Mouse (Mus musculus): ENCODE results near the gene Gm49601. TPM values are rescaled to one million over a fixed set of nuclear protein-coding genes. Genes with fewer than 3 reads are reported as not detected.

Gm49601 gene
- polyA plus RNA-seq, 1 experiment from 2014 or later: 1.2 TPM

GRCm38 (mm10) chr16:18620201-18620600 is 6.0 kb downstream of the Gm49601 start:
- H3K9me3 ChIP-seq (ENCODE audit: control insufficient read depth, low read length): no peaks in the 10 kb centered on the region
- H3K36me3 ChIP-seq (ENCODE audit: control insufficient read depth, insufficient read depth, low read length): peaks cover 6% of the 10 kb centered on the region; the same call in 1 of the 2 replicates
- H3K4me3 ChIP-seq (ENCODE audit: low read length): peak overlapping the region; percentile 46; the same call in 1 of the 2 replicates
- no peak overlapping the region for H3K9ac ChIP-seq (ENCODE audit: low read depth, low read length)
- H3K4me2 ChIP-seq (replicated peaks; ENCODE audit: low read depth, low read length): peak overlapping the region; percentile 93
- WGBS: 26% methylated on average over 6 of the region's 6 CpGs
- no peak overlapping the region for H3K27ac ChIP-seq (ENCODE audit: low read depth, low read length)
- peaks cover 78% of the 10 kb centered on the region for H3K27me3 ChIP-seq (ENCODE audit: control insufficient read depth, insufficient read depth, low read length)
- ATAC-seq (ENCODE audit: low FRiP score, low TSS enrichment): no peak
- peaks cover 18% of the 10 kb centered on the region for H3K4me1 ChIP-seq (ENCODE audit: control insufficient read depth, insufficient read depth, low read length)

GRCm38 (mm10) chr16:18619110-18619509 is 7.1 kb downstream of the Gm49601 start:
- Histone ChIP-seq H3K4me3 (ENCODE audit: low read length) (no peak overlapping the region), H3K9ac (ENCODE audit: low read depth, low read length) (no peak overlapping the region), H3K27ac (ENCODE audit: low read depth, low read length) (no peak overlapping the region), H3K27me3 (ENCODE audit: control insufficient read depth, insufficient read depth, low read length) (peaks cover 78% of the 10 kb centered on the region), H3K36me3 (ENCODE audit: control insufficient read depth, insufficient read depth, low read length) (peaks cover 6% of the 10 kb centered on the region; the same call in 1 of the 2 replicates), H3K4me1 (ENCODE audit: control insufficient read depth, insufficient read depth, low read length) (peaks cover 18% of the 10 kb centered on the region), H3K9me3 (ENCODE audit: control insufficient read depth, low read length) (no peaks in the 10 kb centered on the region), H3K4me2 (replicated peaks; ENCODE audit: low read depth, low read length) (no peak overlapping the region)
- ATAC-seq (ENCODE audit: low FRiP score, low TSS enrichment): no peak
- 57% methylated on average over 4 of the region's 4 CpGs for WGBS

- H3K36me3 ChIP-seq (ENCODE audit: control insufficient read depth, insufficient read depth, low read length): peaks cover 6% of the 10 kb centered on the region; the same call in 1 of the 2 replicates
- no peak overlapping the region for H3K4me3 ChIP-seq (ENCODE audit: low read length)
- peaks cover 21% of the 10 kb centered on the region for H3K4me1 ChIP-seq (ENCODE audit: control insufficient read depth, insufficient read depth, low read length)
- no peak overlapping the region for H3K4me2 ChIP-seq (replicated peaks; ENCODE audit: low read depth, low read length)
- H3K27ac ChIP-seq (ENCODE audit: low read depth, low read length): no peak overlapping the region
- H3K9me3 ChIP-seq (ENCODE audit: control insufficient read depth, low read length): no peaks in the 10 kb centered on the region
- peaks cover 77% of the 10 kb centered on the region for H3K27me3 ChIP-seq (ENCODE audit: control insufficient read depth, insufficient read depth, low read length)
- ATAC-seq (ENCODE audit: low FRiP score, low TSS enrichment): no peak
- 39% methylated on average over 2 of the region's 2 CpGs for WGBS
- no peak overlapping the region for H3K9ac ChIP-seq (ENCODE audit: low read depth, low read length)
Measured at GRCm38 (mm10) chr16:18618297-18618696, 7.9 kb downstream of the Gm49601 start.

GRCm38 (mm10) chr16:18617370-18618065 is 8.7 kb downstream of the Gm49601 start:
- Histone ChIP-seq H3K4me1 (ENCODE audit: control insufficient read depth, insufficient read depth, low read length) (peaks cover 28% of the 10 kb centered on the region), H3K4me2 (replicated peaks; ENCODE audit: low read depth, low read length) (peak overlapping the region; percentile 25; the same call in 1 of the 2 replicates), H3K9ac (ENCODE audit: low read depth, low read length) (no peak overlapping the region), H3K36me3 (ENCODE audit: control insufficient read depth, insufficient read depth, low read length) (0 out of 2 replicates have a peak, but pooled peaks cover under 1% of the 10 kb centered on the region), H3K9me3 (ENCODE audit: control insufficient read depth, low read length) (no peaks in the 10 kb centered on the region), H3K27me3 (ENCODE audit: control insufficient read depth, insufficient read depth, low read length) (peaks cover 69% of the 10 kb centered on the region), H3K27ac (ENCODE audit: low read depth, low read length) (no peak overlapping the region), H3K4me3 (ENCODE audit: low read length) (peak overlapping the region; percentile 1; the same call in 1 of the 2 replicates)
- 2% methylated on average over 27 of the region's 27 CpGs for WGBS
- ATAC-seq (ENCODE audit: low FRiP score, low TSS enrichment): peak; percentile 49

GRCm38 (mm10) chr16:18613301-18613700 is 12.9 kb downstream of the Gm49601 start:
- Histone ChIP-seq H3K9me3 (ENCODE audit: control insufficient read depth, low read length) (no peaks in the 10 kb centered on the region), H3K4me3 (ENCODE audit: low read length) (no peak overlapping the region), H3K4me1 (ENCODE audit: control insufficient read depth, insufficient read depth, low read length) (peaks cover 42% of the 10 kb centered on the region), H3K36me3 (ENCODE audit: control insufficient read depth, insufficient read depth, low read length) (no peaks in the 10 kb centered on the region), H3K4me2 (replicated peaks; ENCODE audit: low read depth, low read length) (no peak overlapping the region), H3K27ac (ENCODE audit: low read depth, low read length) (no peak overlapping the region), H3K27me3 (ENCODE audit: control insufficient read depth, insufficient read depth, low read length) (peaks cover 54% of the 10 kb centered on the region), H3K9ac (ENCODE audit: low read depth, low read length) (no peak overlapping the region)
- WGBS: 25% methylated on average over 3 of the region's 3 CpGs
- no peak for ATAC-seq (ENCODE audit: low FRiP score, low TSS enrichment)

- Histone ChIP-seq H3K4me2 (replicated peaks; ENCODE audit: low read depth, low read length) (no peak overlapping the region), H3K27ac (ENCODE audit: low read depth, low read length) (no peak overlapping the region), H3K9ac (ENCODE audit: low read depth, low read length) (no peak overlapping the region), H3K36me3 (ENCODE audit: control insufficient read depth, insufficient read depth, low read length) (no peaks in the 10 kb centered on the region), H3K4me1 (ENCODE audit: control insufficient read depth, insufficient read depth, low read length) (peaks cover 37% of the 10 kb centered on the region), H3K27me3 (ENCODE audit: control insufficient read depth, insufficient read depth, low read length) (peaks cover 53% of the 10 kb centered on the region), H3K9me3 (ENCODE audit: control insufficient read depth, low read length) (no peaks in the 10 kb centered on the region), H3K4me3 (ENCODE audit: low read length) (no peak overlapping the region)
- no peak for ATAC-seq (ENCODE audit: low FRiP score, low TSS enrichment)
- 25% methylated on average over 13 of the region's 13 CpGs for WGBS
Measured at GRCm38 (mm10) chr16:18611752-18612151, 14.5 kb downstream of the Gm49601 start.

- Histone ChIP-seq H3K36me3 (ENCODE audit: control insufficient read depth, insufficient read depth, low read length) (no peaks in the 10 kb centered on the region), H3K4me1 (ENCODE audit: control insufficient read depth, insufficient read depth, low read length) (peaks cover 39% of the 10 kb centered on the region), H3K4me3 (ENCODE audit: low read length) (no peak overlapping the region), H3K9me3 (ENCODE audit: control insufficient read depth, low read length) (no peaks in the 10 kb centered on the region), H3K9ac (ENCODE audit: low read depth, low read length) (no peak overlapping the region), H3K27ac (ENCODE audit: low read depth, low read length) (no peak overlapping the region), H3K27me3 (ENCODE audit: control insufficient read depth, insufficient read depth, low read length) (peaks cover 34% of the 10 kb centered on the region), H3K4me2 (replicated peaks; ENCODE audit: low read depth, low read length) (no peak overlapping the region)
- ATAC-seq (ENCODE audit: low FRiP score, low TSS enrichment): no peak
- WGBS: 49% methylated on average over 2 of the region's 2 CpGs
Measured at GRCm38 (mm10) chr16:18609099-18609498, 17.1 kb downstream of the Gm49601 start.

- H3K4me1 ChIP-seq (ENCODE audit: control insufficient read depth, insufficient read depth, low read length): peaks cover 37% of the 10 kb centered on the region
- 6% methylated on average over 11 of the region's 11 CpGs for WGBS
- peak; percentile 12; the same call in 1 of the 2 replicates for ATAC-seq (ENCODE audit: low FRiP score, low TSS enrichment)
- H3K27ac ChIP-seq (ENCODE audit: low read depth, low read length): no peak overlapping the region
- peaks cover 27% of the 10 kb centered on the region for H3K27me3 ChIP-seq (ENCODE audit: control insufficient read depth, insufficient read depth, low read length)
- peak overlapping the region; percentile 33 for H3K4me2 ChIP-seq (replicated peaks; ENCODE audit: low read depth, low read length)
- peak overlapping the region; percentile 18; the same call in 1 of the 2 replicates for H3K4me3 ChIP-seq (ENCODE audit: low read length)
- no peak overlapping the region for H3K9ac ChIP-seq (ENCODE audit: low read depth, low read length)
- no peaks in the 10 kb centered on the region for H3K9me3 ChIP-seq (ENCODE audit: control insufficient read depth, low read length)
- H3K36me3 ChIP-seq (ENCODE audit: control insufficient read depth, insufficient read depth, low read length): no peaks in the 10 kb centered on the region
Measured at GRCm38 (mm10) chr16:18608226-18608625, 18.0 kb downstream of the Gm49601 start.

- no peaks in the 10 kb centered on the region for H3K9me3 ChIP-seq (ENCODE audit: control insufficient read depth, low read length)
- H3K27me3 ChIP-seq (ENCODE audit: control insufficient read depth, insufficient read depth, low read length): peaks cover 19% of the 10 kb centered on the region; the same call in 1 of the 2 replicates
- H3K4me3 ChIP-seq (ENCODE audit: low read length): no peak overlapping the region
- H3K4me2 ChIP-seq (replicated peaks; ENCODE audit: low read depth, low read length): no peak overlapping the region
- ATAC-seq (ENCODE audit: low FRiP score, low TSS enrichment): no peak
- no peak overlapping the region for H3K9ac ChIP-seq (ENCODE audit: low read depth, low read length)
- no peaks in the 10 kb centered on the region for H3K36me3 ChIP-seq (ENCODE audit: control insufficient read depth, insufficient read depth, low read length)
- WGBS: 84% methylated on average over 5 of the region's 5 CpGs
- H3K4me1 ChIP-seq (ENCODE audit: control insufficient read depth, insufficient read depth, low read length): peaks cover 18% of the 10 kb centered on the region
- no peak overlapping the region for H3K27ac ChIP-seq (ENCODE audit: low read depth, low read length)
Measured at GRCm38 (mm10) chr16:18605705-18606104, 20.5 kb downstream of the Gm49601 start.

Measured in kidney, embryonic 14.5 days (tissue).